ENCODE assay signal across 13 mouse cellular contexts in genomic region chr2:139298541-139299152, GRCm38 (mm10).
DNase-seq lines count a peak whose midpoint lies in the region; ATAC-seq and TF ChIP-seq lines count a peak whose summit lies in the region.
"Had no signal": no experiment of that assay in that cellular context is flagged by ENCODE, and none has a peak within 500 bp of the region (broad histone marks: within the 10 kb centered on the region; RNA-seq: fewer than 3 reads in every experiment).

No protein-coding gene starts in this region.

- H3K9me3 ChIP-seq in midbrain, postnatal 0 days (ENCODE audit: low read length) = no peaks in the 10 kb centered on the region
- H3K9me3 ChIP-seq in midbrain, embryonic 16.5 days (replicated peaks; ENCODE audit: control insufficient read depth, low read length, poor library complexity, severe bottlenecking) = no peaks in the 10 kb centered on the region
- H3K9me3 ChIP-seq in stomach, postnatal 0 days (ENCODE audit: control insufficient read depth, low read length) = no peaks in the 10 kb centered on the region
- H3K9me3 ChIP-seq: forebrain, embryonic 12.5 days; limb, embryonic 13.5 days had no signal

- no peak for TF ChIP-seq CTCF in midbrain, postnatal 0 days (IDR thresholded peaks at IDR 0.05)
- no peak for TF ChIP-seq CTCF in stomach, postnatal 0 days (IDR thresholded peaks at IDR 0.05; ENCODE audit: low read depth)

- peak; percentile 32 for DNase-seq in heart, postnatal 4 days
- no peak for DNase-seq in heart, postnatal 25 days (ENCODE audit: low spot score)
- DNase-seq in midbrain, postnatal 0 days (ENCODE audit: low spot score) = peak; percentile 35
- DNase-seq in embryo, embryonic 9.5 days (ENCODE audit: extremely low spot score) = peak; percentile 23
- peak; percentile 19 for DNase-seq in stomach, postnatal 0 days (ENCODE audit: low spot score)
- no peak for DNase-seq in layer of hippocampus, postnatal 36 days
- DNase-seq in layer of hippocampus, postnatal 25 days (ENCODE audit: extremely low spot score in 1 of 2, low spot score in 1 of 2) = no peak
- DNase-seq: adrenal gland, adult 2 months; cerebellum, postnatal 10 days; thymus, adult 18-20 months had no signal

- intact Hi-C loops in heart, postnatal 25 days (cut with DNase I) = no loop called here

- no peak overlapping the region for H3K9ac ChIP-seq in midbrain, postnatal 0 days (replicated peaks; ENCODE audit: low read length, poor library complexity, severe bottlenecking)
- H3K9ac ChIP-seq in midbrain, embryonic 16.5 days (ENCODE audit: low read depth, low read length) = no peak overlapping the region
- H3K9ac ChIP-seq in stomach, postnatal 0 days (ENCODE audit: low read length) = no peak overlapping the region
- H3K9ac ChIP-seq: forebrain, embryonic 12.5 days; limb, embryonic 13.5 days had no signal

- no peak for TF ChIP-seq EP300 in stomach, postnatal 0 days (optimal IDR thresholded peaks at IDR 0.05)

- H3K27me3 ChIP-seq in midbrain, postnatal 0 days (ENCODE audit: insufficient read depth, low read length) = no peaks in the 10 kb centered on the region
- H3K27me3 ChIP-seq in midbrain, embryonic 16.5 days (ENCODE audit: control insufficient read depth, insufficient read depth, low read depth, low read length) = no peaks in the 10 kb centered on the region
- H3K27me3 ChIP-seq in stomach, postnatal 0 days (ENCODE audit: control insufficient read depth, insufficient read depth, low read length) = no peaks in the 10 kb centered on the region
- H3K27me3 ChIP-seq: forebrain, embryonic 12.5 days; limb, embryonic 13.5 days had no signal

- no peak for ATAC-seq in midbrain, postnatal 0 days (ENCODE audit: low FRiP score)
- ATAC-seq in midbrain, embryonic 16.5 days = no peak
- ATAC-seq in stomach, postnatal 0 days (ENCODE audit: low FRiP score, low TSS enrichment) = no peak

- no peak overlapping the region for H3K4me2 ChIP-seq in midbrain, postnatal 0 days (ENCODE audit: low read depth, low read length, poor library complexity, severe bottlenecking)
- H3K4me2 ChIP-seq in midbrain, embryonic 16.5 days (ENCODE audit: low read length) = no peak overlapping the region
- H3K4me2 ChIP-seq in stomach, postnatal 0 days (replicated peaks; ENCODE audit: low read depth) = no peak overlapping the region
- H3K4me2 ChIP-seq: forebrain, embryonic 12.5 days; limb, embryonic 13.5 days had no signal

- WGBS in midbrain, postnatal 0 days = 66% methylated on average over 6 of the region's 6 CpGs
- 63% methylated on average over 6 of the region's 6 CpGs for whole genome bisulfite sequencing in midbrain, embryonic 16.5 days
- WGBS in stomach, postnatal 0 days = 60% methylated on average over 6 of the region's 6 CpGs

- no peaks in the 10 kb centered on the region for H3K36me3 ChIP-seq in midbrain, postnatal 0 days (ENCODE audit: insufficient read depth, low read length)
- H3K36me3 ChIP-seq in midbrain, embryonic 16.5 days (ENCODE audit: control insufficient read depth, insufficient read depth, low read length) = no peaks in the 10 kb centered on the region
- no peaks in the 10 kb centered on the region for H3K36me3 ChIP-seq in stomach, postnatal 0 days (ENCODE audit: control insufficient read depth, insufficient read depth, low read length)
- H3K36me3 ChIP-seq: forebrain, embryonic 12.5 days; limb, embryonic 13.5 days had no signal

- no peaks in the 10 kb centered on the region for H3K4me1 ChIP-seq in midbrain, postnatal 0 days (ENCODE audit: insufficient read depth, low read length)
- no peaks in the 10 kb centered on the region for H3K4me1 ChIP-seq in midbrain, embryonic 16.5 days (ENCODE audit: control insufficient read depth, insufficient read depth, low read length)
- H3K4me1 ChIP-seq in stomach, postnatal 0 days (replicated peaks; ENCODE audit: control insufficient read depth, insufficient read depth) = no peaks in the 10 kb centered on the region
- H3K4me1 ChIP-seq: forebrain, embryonic 12.5 days; limb, embryonic 13.5 days had no signal

- no peak overlapping the region for H3K4me3 ChIP-seq in midbrain, postnatal 0 days (ENCODE audit: low read depth, low read length)
- H3K4me3 ChIP-seq in midbrain, embryonic 16.5 days (ENCODE audit: low read depth, low read length) = no peak overlapping the region
- H3K4me3 ChIP-seq in stomach, postnatal 0 days (ENCODE audit: low read depth, low read length) = no peak overlapping the region
- H3K4me3 ChIP-seq: forebrain, embryonic 12.5 days; limb, embryonic 13.5 days had no signal

- H3K27ac ChIP-seq in midbrain, postnatal 0 days (ENCODE audit: low read depth, low read length) = no peak overlapping the region
- H3K27ac ChIP-seq in midbrain, embryonic 16.5 days (ENCODE audit: low read length) = no peak overlapping the region
- no peak overlapping the region for H3K27ac ChIP-seq in stomach, postnatal 0 days (replicated peaks)
- H3K27ac ChIP-seq: forebrain, embryonic 12.5 days; limb, embryonic 13.5 days had no signal

Comparison
In these comparisons a context has a peak if more than half of its experiments do, and no peak if none do; other contexts are left out.
1. DNase-seq: peak in heart, postnatal 4 days (single experiment), midbrain, postnatal 0 days (single experiment), embryo, embryonic 9.5 days (single experiment) and stomach, postnatal 0 days (single experiment); none in heart, postnatal 25 days (single experiment), layer of hippocampus, postnatal 36 days (0 of 2) and layer of hippocampus, postnatal 25 days (0 of 2).